Mouse (Mus musculus) layer of hippocampus, postnatal 25 days (tissue): ENCODE results near the gene Bpifb9a. TPM values are rescaled to one million over a fixed set of nuclear protein-coding genes. Genes with fewer than 3 reads are reported as not detected.
"Not testable (repeated sequence)": the region's sequence is repeated elsewhere in the genome, so short reads cannot be mapped to it uniquely, and the experiment has no call there.

Experiments
- DNase-seq, 2 experiments: peaks; one replicate each; pipeline ENCODE4 v3.0.0; 2022; ENCODE audit warnings: mixed read lengths in 2 of 2, low spot score in 1 of 2; ENCODE audit errors: extremely low spot score in 1 of 2
- total RNA-seq, 2 experiments: library from RNA; stranded (reverse); gene quantifications; 2 replicates each; pipeline ENCODE4 v1.2.3; 2021

Bpifb9a gene
- total RNA-seq, 2 experiments from 2014 or later, result not detected

- no peak for DNase-seq
Measured at GRCm38 (mm10) chr2:154301763-154302162, 44.1 kb downstream of the Bpifb9a start.

- not testable (repeated sequence) for DNase-seq
Measured at GRCm38 (mm10) chr2:154304604-154305003, 47.0 kb downstream of the Bpifb9a start.

- not testable (repeated sequence) for DNase-seq
Measured at GRCm38 (mm10) chr2:154306927-154307326, 49.3 kb downstream of the Bpifb9a start, which contains the start of gene Bpifb9b. TSS of gene Bpifb9b (plus strand) at chr2:154307227.

- DNase-seq, result not testable (repeated sequence)
Measured at GRCm38 (mm10) chr2:154313771-154314170, 56.1 kb downstream of the Bpifb9a start.

Other genes starting within 250 kb of the Bpifb9a start
- not detected for gene Bpifa2, start 249.6 kb upstream of the Bpifb9a start, total RNA-seq
- gene Bpifa3, start 127.5 kb upstream of the Bpifb9a start, total RNA-seq, result not detected
- gene Bpifa1, start 115.0 kb upstream of the Bpifb9a start, total RNA-seq, result not detected
- not detected for gene Bpifa5, start 95.2 kb upstream of the Bpifb9a start, total RNA-seq
- under 1 TPM; 0.14 to 0.42 TPM for gene Bpifb1, start 67.0 kb upstream of the Bpifb9a start, total RNA-seq
- gene Bpifb5, start 34.1 kb upstream of the Bpifb9a start, total RNA-seq, result not detected
- gene Bpifb9b, start 49.4 kb downstream of the Bpifb9a start, total RNA-seq, result not detected
- gene Cdk5rap1, start 115.2 kb downstream of the Bpifb9a start, total RNA-seq, result 10 to 100 TPM; 17.7 to 18.7 TPM
- gene Snta1, start 150.2 kb downstream of the Bpifb9a start, total RNA-seq, result 10 to 100 TPM; 39.1 to 44.3 TPM
- 10 to 100 TPM; 46.4 to 51.4 TPM for gene Cbfa2t2, start 178.6 kb downstream of the Bpifb9a start, total RNA-seq